Mouse (Mus musculus) hindbrain, embryonic 16.5 days (tissue): Measurements from ENCODE around the gene Ucma. TPM values are rescaled to one million over a fixed set of nuclear protein-coding genes. Genes with fewer than 3 reads are reported as not detected.

Experiments
- ATAC-seq: fragments of 200-750 bp; cut with Nextera tagmentation; 2 replicates; pipeline ENCODE4 v1.8.0; 2017; ENCODE audit warnings: moderate TSS enrichment, moderate library complexity
- H3K27ac ChIP-seq: fragments of 300-500 bp; sonication (generic); 2 replicates; pipeline ENCODE4 v1.5.1; 2014; ENCODE audit warnings: low read depth, mild to moderate bottlenecking, control low read depth, low read length, moderate library complexity
- H3K27me3 ChIP-seq: fragments of 300-500 bp; sonication (generic); replicated peaks from 2 replicates; pipeline ENCODE4 v1.6.1; 2014; ENCODE audit warnings: low read length; ENCODE audit not compliant: control insufficient read depth, insufficient read depth
- H3K36me3 ChIP-seq: fragments of 300-500 bp; sonication (generic); 2 replicates; pipeline ENCODE4 v1.6.1; 2014; ENCODE audit warnings: mild to moderate bottlenecking, low read length, moderate library complexity, mixed read lengths; ENCODE audit not compliant: control insufficient read depth, insufficient read depth
- H3K4me1 ChIP-seq: fragments of 300-500 bp; sonication (generic); 2 replicates; pipeline ENCODE4 v1.6.1; 2014; ENCODE audit warnings: low read depth, low read length; ENCODE audit not compliant: control insufficient read depth, insufficient read depth
- H3K4me2 ChIP-seq: fragments of 300-500 bp; sonication (generic); 2 replicates; pipeline ENCODE4 v1.6.1; 2014; ENCODE audit warnings: mild to moderate bottlenecking, low read length, control low read depth, moderate library complexity
- H3K4me3 ChIP-seq: fragments of 300-500 bp; sonication (generic); 2 replicates; pipeline ENCODE4 v1.5.1; 2014; ENCODE audit warnings: mild to moderate bottlenecking, low read length, control low read depth, moderate library complexity
- H3K9ac ChIP-seq: fragments of 300-500 bp; sonication (generic); 2 replicates; pipeline ENCODE4 v1.6.1; 2014; ENCODE audit warnings: low read depth, mild to moderate bottlenecking, control low read depth, low read length, moderate library complexity
- H3K9me3 ChIP-seq: fragments of 300-500 bp; sonication (generic); 2 replicates; pipeline ENCODE4 v1.6.1; 2014; ENCODE audit warnings: mild to moderate bottlenecking, low read length, moderate library complexity; ENCODE audit not compliant: control insufficient read depth
- WGBS: fragments of 180-500 bp; shearing (Covaris S2); extraction: QIAGEN DNeasy Blood & Tissue Kit; methylation state at CpG from one replicate; pipeline ENCODE4 v1.1.7; 2014; 5-methylcytosine and 5-hydroxymethylcytosine counted together
- polyA plus RNA-seq: library from polyadenylated mRNA; unstranded; fragments of >200 nt; fragmentation: Nextera tagmentation; extraction: Ambion mirVana; gene quantifications from 2 replicates; pipeline ENCODE4 v1.2.1, GENCODE M21; 2015

The Ucma gene
- polyA plus RNA-seq, 1 experiment from 2014 or later: 2.3 TPM

DNA sequence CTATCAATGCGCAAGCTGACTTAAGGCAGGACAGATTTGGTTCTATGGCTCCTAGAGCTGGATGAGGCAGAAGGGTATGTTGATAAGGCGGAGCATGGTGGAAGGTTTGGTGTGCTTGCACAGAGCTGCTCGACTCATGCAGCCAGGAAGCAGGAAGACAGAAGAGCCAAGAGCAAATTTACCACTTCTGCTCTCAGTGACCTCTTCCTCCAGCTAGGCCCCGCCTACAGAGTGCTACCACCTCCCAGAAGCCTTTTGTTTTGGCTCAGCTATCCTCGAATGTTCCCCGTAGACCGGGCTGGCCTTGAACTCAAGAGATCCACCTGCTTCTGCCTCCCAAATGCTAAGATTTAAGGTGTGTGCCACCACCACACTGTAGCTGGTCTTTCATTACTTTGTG lies 38.7 kb downstream of the Ucma start:
- Histone ChIP-seq H3K4me3 (no peak overlapping the region), H3K4me2 (no peak overlapping the region), H3K9ac (no peak overlapping the region), H3K27ac (no peak overlapping the region), H3K4me1 (no peaks in the 10 kb centered on the region; the same call in 1 of the 2 replicates), H3K27me3 (no peaks in the 10 kb centered on the region), H3K36me3 (no peaks in the 10 kb centered on the region), H3K9me3 (no peaks in the 10 kb centered on the region)
- WGBS: 86% methylated on average over 7 of the region's 7 CpGs
- no peak for ATAC-seq

- H3K36me3 ChIP-seq: no peaks in the 10 kb centered on the region
- H3K9ac ChIP-seq: no peak overlapping the region
- H3K4me3 ChIP-seq: no peak overlapping the region
- H3K4me2 ChIP-seq: no peak overlapping the region
- no peaks in the 10 kb centered on the region for H3K9me3 ChIP-seq
- no peak for ATAC-seq
- WGBS: 81% methylated on average over 6 of the region's 6 CpGs
- H3K4me1 ChIP-seq: no peaks in the 10 kb centered on the region; the same call in 1 of the 2 replicates
- H3K27me3 ChIP-seq: no peaks in the 10 kb centered on the region
- H3K27ac ChIP-seq: no peak overlapping the region
Observed at GRCm38 (mm10) chr2:5015527-5015926, 39.6 kb downstream of the Ucma start.

DNA sequence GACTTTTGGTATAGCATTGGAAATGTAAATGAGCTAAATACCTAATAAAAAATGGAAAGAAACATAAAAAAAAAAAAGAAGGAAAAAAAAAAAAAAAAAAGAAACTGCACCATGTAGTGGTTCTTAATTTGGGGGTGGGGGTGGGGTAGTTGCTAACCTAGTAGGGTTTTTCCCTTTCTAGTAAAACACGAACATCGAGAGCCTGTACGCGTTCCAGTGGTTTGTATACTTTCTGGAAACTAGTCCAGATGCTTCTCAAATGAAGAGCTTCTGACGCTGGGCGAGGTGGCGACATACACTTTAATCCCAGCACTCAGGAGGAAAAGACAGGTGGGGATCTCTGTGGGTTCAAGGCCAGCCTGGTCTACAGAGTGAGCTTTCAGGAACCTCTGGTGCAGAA lies 41.0 kb downstream of the Ucma start:
- no peaks in the 10 kb centered on the region for H3K27me3 ChIP-seq
- H3K4me3 ChIP-seq: no peak overlapping the region
- no peak for ATAC-seq
- no peak overlapping the region for H3K4me2 ChIP-seq
- 96% methylated on average over 7 of the region's 7 CpGs for WGBS
- H3K36me3 ChIP-seq: no peaks in the 10 kb centered on the region
- no peaks in the 10 kb centered on the region; the same call in 1 of the 2 replicates for H3K4me1 ChIP-seq
- no peak overlapping the region for H3K27ac ChIP-seq
- no peak overlapping the region for H3K9ac ChIP-seq
- H3K9me3 ChIP-seq: no peaks in the 10 kb centered on the region

DNA sequence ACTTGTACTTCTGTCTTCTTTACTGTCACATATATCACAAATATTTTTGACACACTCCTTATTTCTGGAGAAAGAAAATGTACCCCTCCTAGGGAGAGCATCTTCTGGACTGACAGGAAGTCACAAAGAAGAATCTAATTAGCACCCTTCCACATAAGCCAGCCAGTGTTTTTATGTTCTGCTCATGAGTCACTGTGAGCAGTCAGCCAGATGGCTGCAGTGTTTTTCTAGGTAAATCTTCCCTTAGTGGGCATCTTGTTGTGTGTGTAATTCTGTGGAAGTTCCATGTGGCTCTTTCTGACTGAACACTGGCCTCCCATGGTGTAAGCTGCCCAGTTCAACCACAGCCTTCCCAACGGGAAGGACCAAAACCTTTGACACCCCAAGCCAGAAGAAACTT lies 43.8 kb downstream of the Ucma start:
- no peak for ATAC-seq
- H3K27ac ChIP-seq: no peak overlapping the region
- H3K4me3 ChIP-seq: no peak overlapping the region
- H3K4me1 ChIP-seq: no peaks in the 10 kb centered on the region
- H3K9ac ChIP-seq: no peak overlapping the region
- no peak overlapping the region for H3K4me2 ChIP-seq
- H3K9me3 ChIP-seq: no peaks in the 10 kb centered on the region
- H3K27me3 ChIP-seq: no peaks in the 10 kb centered on the region
- H3K36me3 ChIP-seq: no peaks in the 10 kb centered on the region
- WGBS: 70% methylated on average over 1 of the region's 1 CpGs

DNA sequence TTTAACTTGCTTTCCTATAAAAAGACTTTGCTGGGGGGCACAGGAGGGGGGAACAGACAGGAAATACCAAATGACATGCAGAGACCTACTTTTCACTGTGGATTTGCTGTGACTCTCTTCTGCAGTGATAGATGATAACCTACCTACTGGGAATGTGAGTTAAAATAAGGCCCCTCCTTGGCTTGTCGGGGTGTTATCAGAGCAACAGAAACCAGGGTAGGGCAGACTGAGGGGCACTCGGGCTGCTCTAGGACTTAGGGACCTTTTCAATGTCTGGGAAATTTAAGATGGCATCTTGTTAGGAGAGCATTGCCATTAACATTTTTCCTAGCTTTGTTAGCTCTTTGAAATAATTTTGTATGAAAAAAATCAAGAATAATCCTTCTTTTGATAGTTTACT lies 47.4 kb downstream of the Ucma start:
- ATAC-seq: no peak
- Histone ChIP-seq H3K4me2 (no peak overlapping the region), H3K9ac (no peak overlapping the region), H3K27ac (no peak overlapping the region), H3K27me3 (no peaks in the 10 kb centered on the region), H3K9me3 (no peaks in the 10 kb centered on the region), H3K4me1 (no peaks in the 10 kb centered on the region), H3K36me3 (no peaks in the 10 kb centered on the region), H3K4me3 (no peak overlapping the region)
- 87% methylated on average over 2 of the region's 2 CpGs for WGBS

GRCm38 (mm10) chr2:5023699-5024399 lies 47.9 kb downstream of the Ucma start:
- H3K27me3 ChIP-seq: no peaks in the 10 kb centered on the region
- 82% methylated on average over 14 of the region's 14 CpGs for WGBS
- H3K4me2 ChIP-seq: no peak overlapping the region
- H3K9me3 ChIP-seq: no peaks in the 10 kb centered on the region
- H3K4me3 ChIP-seq: no peak overlapping the region
- no peaks in the 10 kb centered on the region for H3K36me3 ChIP-seq
- ATAC-seq: no peak
- no peak overlapping the region for H3K27ac ChIP-seq
- no peaks in the 10 kb centered on the region for H3K4me1 ChIP-seq
- H3K9ac ChIP-seq: no peak overlapping the region

GRCm38 (mm10) chr2:5025162-5025733 lies 49.3 kb downstream of the Ucma start:
- H3K4me3 ChIP-seq: no peak overlapping the region
- no peak overlapping the region for H3K4me2 ChIP-seq
- H3K4me1 ChIP-seq: no peaks in the 10 kb centered on the region
- no peaks in the 10 kb centered on the region for H3K27me3 ChIP-seq
- no peak overlapping the region for H3K9ac ChIP-seq
- H3K27ac ChIP-seq: no peak overlapping the region
- no peak for ATAC-seq
- H3K36me3 ChIP-seq: no peaks in the 10 kb centered on the region
- 38% methylated on average over 3 of the region's 4 CpGs for WGBS
- H3K9me3 ChIP-seq: no peaks in the 10 kb centered on the region

GRCm38 (mm10) chr2:5027057-5027456 lies 51.1 kb downstream of the Ucma start:
- H3K4me3 ChIP-seq: no peak overlapping the region
- no peaks in the 10 kb centered on the region for H3K4me1 ChIP-seq
- ATAC-seq: peak; percentile 74
- H3K27me3 ChIP-seq: no peaks in the 10 kb centered on the region
- 56% methylated on average over 6 of the region's 6 CpGs for WGBS
- H3K27ac ChIP-seq: peak overlapping the region; percentile 6; the same call in 1 of the 2 replicates
- H3K36me3 ChIP-seq: peaks cover under 1% of the 10 kb centered on the region; the same call in 1 of the 2 replicates
- no peak overlapping the region for H3K4me2 ChIP-seq
- no peaks in the 10 kb centered on the region for H3K9me3 ChIP-seq
- H3K9ac ChIP-seq: no peak overlapping the region

- Histone ChIP-seq H3K27ac (no peak overlapping the region), H3K4me2 (no peak overlapping the region), H3K27me3 (no peaks in the 10 kb centered on the region), H3K36me3 (peaks cover 3% of the 10 kb centered on the region; the same call in 1 of the 2 replicates), H3K9me3 (no peaks in the 10 kb centered on the region), H3K9ac (no peak overlapping the region), H3K4me3 (no peak overlapping the region), H3K4me1 (no peaks in the 10 kb centered on the region)
- ATAC-seq: no peak
- WGBS: 83% methylated on average over 7 of the region's 7 CpGs
Observed at GRCm38 (mm10) chr2:5028047-5028446, 52.1 kb downstream of the Ucma start.
